Mouse (Mus musculus) bone marrow, adult 2 months (tissue): Measurements from ENCODE around the gene Prpf31.

ENCODE experiments used
- CTCF ChIP-seq: fragments of 200-500 bp; IDR thresholded peaks from 2 replicates; pipeline ENCODE4 v1.5.1; 2011; ENCODE audit warnings: low read length, control low read depth; ENCODE audit not compliant: control insufficient read depth, insufficient read depth
- POLR2A ChIP-seq: fragments of 200-500 bp; IDR thresholded peaks from 2 replicates; pipeline ENCODE4 v1.6.1; 2011; ENCODE audit warnings: low read depth, mild to moderate bottlenecking, control low read depth, low read length, borderline replicate concordance; ENCODE audit not compliant: control insufficient read depth

DNA sequence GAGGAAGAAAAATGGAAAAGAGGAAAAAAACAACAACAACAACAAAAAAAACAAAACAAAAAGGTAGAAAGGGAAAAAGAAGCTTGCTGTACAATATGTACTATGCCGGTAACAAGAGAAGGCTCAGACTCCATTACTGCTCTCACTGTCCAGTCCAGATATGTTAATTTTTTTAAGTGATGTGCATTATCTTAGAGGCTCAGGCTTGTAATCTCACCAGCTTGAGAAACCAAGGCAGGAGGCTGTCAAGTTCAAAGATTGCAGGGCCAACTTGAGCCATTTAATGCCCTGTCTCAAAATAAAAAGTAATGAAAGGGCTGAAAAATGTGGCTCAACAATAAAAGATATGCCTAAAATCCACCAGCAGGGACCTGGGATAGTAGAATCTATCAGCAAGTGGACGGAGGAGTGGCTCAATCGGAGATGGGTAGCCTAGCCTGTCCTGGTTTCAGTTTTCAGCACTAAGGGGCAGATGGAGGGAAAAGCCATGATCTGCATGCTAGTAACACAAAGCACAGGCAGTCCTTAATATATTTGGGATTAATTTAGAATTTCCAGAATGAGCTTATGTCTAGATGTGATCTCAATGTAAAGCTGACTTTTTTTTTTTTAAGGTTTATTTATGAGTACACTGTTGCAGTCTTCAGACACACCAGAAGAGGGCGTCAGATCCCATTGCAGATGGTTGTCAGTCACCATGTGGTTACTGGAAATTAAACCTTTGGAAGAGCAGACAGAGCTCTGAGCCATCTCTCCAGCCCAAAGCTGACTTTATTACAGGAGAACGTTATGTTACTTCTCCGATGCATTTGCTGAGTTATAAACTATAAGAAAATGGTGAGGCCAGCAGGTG, 13.2 kb upstream of the Prpf31 start:
- TF ChIP-seq POLR2A (no peak), CTCF (no peak)
